Mouse (Mus musculus): ENCODE data around the gene Hydin. TPM values are rescaled to one million over a fixed set of nuclear protein-coding genes. Genes with fewer than 3 reads are reported as not detected.
A peak's percentile ranks its signal among the peaks of the same experiment; 100 is the strongest.

Hydin gene
- total and polyA plus RNA-seq, 2 experiments from 2014 or later: 0.49 to 0.88 TPM

GRCm38 (mm10) chr8:110478576-110478975 lies 211.8 kb downstream of the Hydin start:
- TF ChIP-seq CTCF (IDR thresholded peaks at IDR 0.05): peak; percentile 89
- Histone ChIP-seq H3K4me1 (ENCODE audit: insufficient read depth, low read length) (no peaks in the 10 kb centered on the region), H3K27ac (ENCODE audit: low read depth, low read length) (no peak overlapping the region), H3K4me3 (ENCODE audit: low read depth, low read length) (no peak overlapping the region), H3K9me3 (ENCODE audit: low read length) (no peaks in the 10 kb centered on the region), H3K36me3 (ENCODE audit: insufficient read depth, low read length) (no peaks in the 10 kb centered on the region), H3K27me3 (ENCODE audit: insufficient read depth, low read length) (no peaks in the 10 kb centered on the region), H3K9ac (replicated peaks; ENCODE audit: low read length, poor library complexity, severe bottlenecking) (no peak overlapping the region), H3K4me2 (ENCODE audit: low read depth, low read length, poor library complexity, severe bottlenecking) (no peak overlapping the region)
- ATAC-seq (ENCODE audit: low FRiP score) (no peak), DNase-seq (ENCODE audit: low spot score) (peak; percentile 78)
- WGBS: 14% methylated on average over 6 of the region's 6 CpGs

- H3K36me3 ChIP-seq (ENCODE audit: insufficient read depth, low read length): no peaks in the 10 kb centered on the region
- H3K4me2 ChIP-seq (ENCODE audit: low read depth, low read length, poor library complexity, severe bottlenecking): no peak overlapping the region
- no peaks in the 10 kb centered on the region for H3K27me3 ChIP-seq (ENCODE audit: insufficient read depth, low read length)
- H3K4me1 ChIP-seq (ENCODE audit: insufficient read depth, low read length): no peaks in the 10 kb centered on the region
- no peaks in the 10 kb centered on the region for H3K9me3 ChIP-seq (ENCODE audit: low read length)
- no peak overlapping the region for H3K4me3 ChIP-seq (ENCODE audit: low read depth, low read length)
- no peak for TF ChIP-seq CTCF (IDR thresholded peaks at IDR 0.05)
- WGBS: 71% methylated on average over 12 of the region's 12 CpGs
- no peak overlapping the region for H3K27ac ChIP-seq (ENCODE audit: low read depth, low read length)
- no peak for DNase-seq (ENCODE audit: low spot score)
- no peak overlapping the region for H3K9ac ChIP-seq (replicated peaks; ENCODE audit: low read length, poor library complexity, severe bottlenecking)
- ATAC-seq (ENCODE audit: low FRiP score): no peak
Observed at GRCm38 (mm10) chr8:110479401-110479800, 212.6 kb downstream of the Hydin start.

- H3K4me1 ChIP-seq (ENCODE audit: insufficient read depth, low read length): no peaks in the 10 kb centered on the region
- no peaks in the 10 kb centered on the region for H3K36me3 ChIP-seq (ENCODE audit: insufficient read depth, low read length)
- H3K9me3 ChIP-seq (ENCODE audit: low read length): no peaks in the 10 kb centered on the region
- no peaks in the 10 kb centered on the region for H3K27me3 ChIP-seq (ENCODE audit: insufficient read depth, low read length)
- no peak overlapping the region for H3K4me3 ChIP-seq (ENCODE audit: low read depth, low read length)
- ATAC-seq (ENCODE audit: low FRiP score): no peak
- no peak for DNase-seq (ENCODE audit: low spot score)
- TF ChIP-seq CTCF (IDR thresholded peaks at IDR 0.05): no peak
- no peak overlapping the region for H3K9ac ChIP-seq (replicated peaks; ENCODE audit: low read length, poor library complexity, severe bottlenecking)
- no peak overlapping the region for H3K4me2 ChIP-seq (ENCODE audit: low read depth, low read length, poor library complexity, severe bottlenecking)
- WGBS: 10% methylated on average over 3 of the region's 3 CpGs
- no peak overlapping the region for H3K27ac ChIP-seq (ENCODE audit: low read depth, low read length)
Observed at GRCm38 (mm10) chr8:110482275-110482674, 215.5 kb downstream of the Hydin start.

GRCm38 (mm10) chr8:110485234-110485633 lies 218.5 kb downstream of the Hydin start:
- Histone ChIP-seq H3K4me1 (ENCODE audit: insufficient read depth, low read length) (no peaks in the 10 kb centered on the region), H3K36me3 (ENCODE audit: insufficient read depth, low read length) (no peaks in the 10 kb centered on the region), H3K4me3 (ENCODE audit: low read depth, low read length) (no peak overlapping the region), H3K27ac (ENCODE audit: low read depth, low read length) (no peak overlapping the region), H3K27me3 (ENCODE audit: insufficient read depth, low read length) (no peaks in the 10 kb centered on the region), H3K9me3 (ENCODE audit: low read length) (no peaks in the 10 kb centered on the region), H3K9ac (replicated peaks; ENCODE audit: low read length, poor library complexity, severe bottlenecking) (no peak overlapping the region), H3K4me2 (ENCODE audit: low read depth, low read length, poor library complexity, severe bottlenecking) (no peak overlapping the region)
- TF ChIP-seq CTCF (IDR thresholded peaks at IDR 0.05): no peak
- ATAC-seq (ENCODE audit: low FRiP score) (no peak), DNase-seq (ENCODE audit: low spot score) (no peak)
- WGBS: 94% methylated on average over 13 of the region's 13 CpGs

- no peak for ATAC-seq (ENCODE audit: low FRiP score)
- H3K4me2 ChIP-seq (ENCODE audit: low read depth, low read length, poor library complexity, severe bottlenecking): no peak overlapping the region
Observed at GRCm38 (mm10) chr8:110486020-110486419, 219.2 kb downstream of the Hydin start.

GRCm38 (mm10) chr8:110487644-110488043 lies 220.9 kb downstream of the Hydin start:
- DNase-seq (ENCODE audit: low spot score): no peak
- Histone ChIP-seq H3K9me3 (ENCODE audit: low read length) (no peaks in the 10 kb centered on the region), H3K4me2 (ENCODE audit: low read depth, low read length, poor library complexity, severe bottlenecking) (no peak overlapping the region), H3K4me3 (ENCODE audit: low read depth, low read length) (no peak overlapping the region), H3K4me1 (ENCODE audit: insufficient read depth, low read length) (no peaks in the 10 kb centered on the region), H3K9ac (replicated peaks; ENCODE audit: low read length, poor library complexity, severe bottlenecking) (no peak overlapping the region), H3K27ac (ENCODE audit: low read depth, low read length) (no peak overlapping the region), H3K27me3 (ENCODE audit: insufficient read depth, low read length) (no peaks in the 10 kb centered on the region), H3K36me3 (ENCODE audit: insufficient read depth, low read length) (no peaks in the 10 kb centered on the region)
- ATAC-seq (ENCODE audit: low FRiP score): no peak
- WGBS: 98% methylated on average over 6 of the region's 6 CpGs
- peak; percentile 22; the same call in 1 of the 2 replicates for TF ChIP-seq CTCF (IDR thresholded peaks at IDR 0.05)

More at GRCm38 (mm10) chr8:110486020-110486419, 219.2 kb downstream of the Hydin start:
- H3K9me3 ChIP-seq (ENCODE audit: low read length): no peaks in the 10 kb centered on the region
- no peaks in the 10 kb centered on the region for H3K27me3 ChIP-seq (ENCODE audit: insufficient read depth, low read length)
- no peak for TF ChIP-seq CTCF (IDR thresholded peaks at IDR 0.05)
- no peak overlapping the region for H3K27ac ChIP-seq (ENCODE audit: low read depth, low read length)
- DNase-seq (ENCODE audit: low spot score): no peak
- H3K4me3 ChIP-seq (ENCODE audit: low read depth, low read length): no peak overlapping the region
- H3K36me3 ChIP-seq (ENCODE audit: insufficient read depth, low read length): no peaks in the 10 kb centered on the region
- no peak overlapping the region for H3K9ac ChIP-seq (replicated peaks; ENCODE audit: low read length, poor library complexity, severe bottlenecking)
- WGBS: 77% methylated on average over 13 of the region's 13 CpGs
- H3K4me1 ChIP-seq (ENCODE audit: insufficient read depth, low read length): no peaks in the 10 kb centered on the region
